Mouse (Mus musculus) heart, postnatal 36 days (tissue): ENCODE data around the gene Tinagl1. TPM values are rescaled to one million over a fixed set of nuclear protein-coding genes. Genes with fewer than 3 reads are reported as not detected.

Experiments used
- total RNA-seq, 2 experiments: library from RNA; stranded (reverse); gene quantifications; 2 replicates each; pipeline ENCODE4 v1.2.3; 2021

The Tinagl1 gene
- total RNA-seq, 2 experiments from 2014 or later: 55.2 to 76.8 TPM

Other genes starting within 250 kb of the Tinagl1 start
- not detected for gene Spocd1, start 245.9 kb downstream of the Tinagl1 start, total RNA-seq
- gene Adgrb2, start 190.3 kb downstream of the Tinagl1 start, total RNA-seq: 1 to 10 TPM; 2.1 to 2.6 TPM
- gene Col16a1, start 127.3 kb downstream of the Tinagl1 start, total RNA-seq: 1 to 10 TPM; 7.4 to 8.5 TPM
- gene Pef1, start 72.6 kb downstream of the Tinagl1 start, total RNA-seq: 10 to 100 TPM; 37.5 to 37.6 TPM
- gene Hcrtr1, start 35.8 kb downstream of the Tinagl1 start, total RNA-seq: not detected
- gene Gm853, start 47.3 kb upstream of the Tinagl1 start, total RNA-seq: not detected
- 1 to 10 TPM; 2.1 to 2.5 TPM for gene Serinc2, start 104.1 kb upstream of the Tinagl1 start, total RNA-seq
- 1,000 to 10,000 TPM; 6,013 to 6,518 TPM for gene Fabp3, start 133.5 kb upstream of the Tinagl1 start, total RNA-seq
- under 1 TPM; 0.57 to 0.89 TPM for gene Gm10570, start 133.6 kb upstream of the Tinagl1 start, total RNA-seq
- 10 to 100 TPM; 26.7 to 28.9 TPM for gene Zcchc17, start 184.8 kb upstream of the Tinagl1 start, total RNA-seq
- gene Snrnp40, start 185.0 kb upstream of the Tinagl1 start, total RNA-seq: 10 to 100 TPM; 12.2 to 16.5 TPM